Mouse (Mus musculus): ENCODE measurements at regions not wholly inside any gene's neighbourhood (a gene's known extent, or its start where the extent isn't known, plus 50 kb on each side); places are given as distances from the start of the nearest gene placed in this dataset.
A peak's percentile ranks its signal among the peaks of the same experiment; 100 is the strongest.

DNA sequence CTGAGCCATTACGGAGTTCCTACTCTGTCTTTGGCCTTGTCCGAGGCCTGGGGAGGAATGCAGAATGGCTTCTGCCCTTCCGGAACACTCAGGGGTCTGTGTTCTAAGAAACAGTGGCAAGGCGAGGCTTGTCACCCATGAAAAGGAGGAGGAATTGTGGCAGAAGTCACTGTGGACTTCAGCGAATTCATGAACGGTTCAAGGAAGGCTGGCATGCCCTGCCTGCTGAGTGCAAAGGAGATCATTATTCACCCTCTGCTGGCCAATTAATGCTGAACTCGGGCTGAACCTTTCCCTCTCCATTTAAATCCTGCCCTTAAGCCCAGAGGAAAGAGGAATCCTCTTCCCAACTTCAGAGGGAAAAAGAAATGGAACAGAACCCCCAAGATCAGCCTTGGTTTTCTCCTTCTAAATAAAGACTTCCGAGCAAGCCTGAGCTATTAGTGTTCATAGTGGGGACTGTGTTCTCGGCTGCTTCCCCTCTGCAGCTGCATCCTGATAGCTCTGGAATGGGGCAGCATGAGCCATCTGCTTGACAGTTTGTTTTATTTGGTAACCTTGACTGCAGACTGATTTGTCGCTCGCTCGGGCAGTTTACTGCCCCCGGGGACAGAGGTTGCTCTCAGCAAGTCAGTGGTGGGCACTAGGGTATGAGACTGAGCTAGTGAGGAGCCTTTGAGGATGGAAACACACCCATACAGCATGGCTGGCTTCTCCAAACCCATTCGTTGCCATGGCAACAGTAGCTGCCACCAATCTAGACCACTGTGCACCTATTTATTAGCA lies 81.0 kb downstream of the Il9r start:
- H3K36me3 ChIP-seq (ENCODE audit: insufficient read depth, low read length): no peaks in the 10 kb centered on the region
- H3K9ac ChIP-seq (replicated peaks; ENCODE audit: low read length): no peak overlapping the region
- peak; percentile 43; the same call in 1 of the 2 replicates for ATAC-seq (ENCODE audit: low FRiP score, low TSS enrichment)
- H3K27me3 ChIP-seq (ENCODE audit: insufficient read depth, low read length): no peaks in the 10 kb centered on the region
- H3K27ac ChIP-seq (ENCODE audit: low read length): 0 out of 2 replicates have a peak overlapping the region, but pooled peaks have one; percentile 7
- WGBS: 24% methylated on average over 14 of the region's 14 CpGs
- peaks cover 5% of the 10 kb centered on the region; the same call in 1 of the 2 replicates for H3K9me3 ChIP-seq (ENCODE audit: low read length)
- H3K4me3 ChIP-seq (ENCODE audit: low read length): no peak overlapping the region
- no peak overlapping the region for H3K4me2 ChIP-seq (replicated peaks; ENCODE audit: low read depth, low read length)
- H3K4me1 ChIP-seq (ENCODE audit: insufficient read depth, low read length): peaks cover 16% of the 10 kb centered on the region

DNA sequence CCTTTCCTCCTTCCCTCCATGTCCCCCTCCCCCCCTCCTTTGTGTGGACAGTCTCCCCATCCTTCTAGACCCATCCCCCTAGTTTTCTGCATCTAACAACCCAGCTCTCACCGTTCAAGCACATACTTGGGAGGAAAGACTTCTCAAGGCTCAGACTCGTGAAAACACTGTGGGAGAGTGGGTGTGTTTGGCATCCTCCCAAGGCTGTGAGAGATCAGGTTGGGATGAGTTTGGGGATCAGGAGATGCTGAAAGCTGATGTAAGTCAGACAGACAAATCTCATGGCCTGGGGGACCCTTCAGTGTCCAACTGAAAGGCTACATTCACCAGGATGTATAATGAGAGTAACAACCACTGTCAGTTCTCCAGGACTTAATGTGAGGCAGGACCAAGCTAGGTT lies 82.1 kb downstream of the Il9r start:
- Histone ChIP-seq H3K9me3 (ENCODE audit: low read length) (peaks cover 5% of the 10 kb centered on the region; the same call in 1 of the 2 replicates), H3K27ac (ENCODE audit: low read length) (no peak overlapping the region), H3K4me1 (ENCODE audit: insufficient read depth, low read length) (peaks cover 20% of the 10 kb centered on the region), H3K4me3 (ENCODE audit: low read length) (no peak overlapping the region), H3K9ac (replicated peaks; ENCODE audit: low read length) (no peak overlapping the region), H3K36me3 (ENCODE audit: insufficient read depth, low read length) (no peaks in the 10 kb centered on the region), H3K4me2 (replicated peaks; ENCODE audit: low read depth, low read length) (no peak overlapping the region), H3K27me3 (ENCODE audit: insufficient read depth, low read length) (no peaks in the 10 kb centered on the region)
- 36% methylated on average over 2 of the region's 2 CpGs for WGBS
- no peak for ATAC-seq (ENCODE audit: low FRiP score, low TSS enrichment)

DNA sequence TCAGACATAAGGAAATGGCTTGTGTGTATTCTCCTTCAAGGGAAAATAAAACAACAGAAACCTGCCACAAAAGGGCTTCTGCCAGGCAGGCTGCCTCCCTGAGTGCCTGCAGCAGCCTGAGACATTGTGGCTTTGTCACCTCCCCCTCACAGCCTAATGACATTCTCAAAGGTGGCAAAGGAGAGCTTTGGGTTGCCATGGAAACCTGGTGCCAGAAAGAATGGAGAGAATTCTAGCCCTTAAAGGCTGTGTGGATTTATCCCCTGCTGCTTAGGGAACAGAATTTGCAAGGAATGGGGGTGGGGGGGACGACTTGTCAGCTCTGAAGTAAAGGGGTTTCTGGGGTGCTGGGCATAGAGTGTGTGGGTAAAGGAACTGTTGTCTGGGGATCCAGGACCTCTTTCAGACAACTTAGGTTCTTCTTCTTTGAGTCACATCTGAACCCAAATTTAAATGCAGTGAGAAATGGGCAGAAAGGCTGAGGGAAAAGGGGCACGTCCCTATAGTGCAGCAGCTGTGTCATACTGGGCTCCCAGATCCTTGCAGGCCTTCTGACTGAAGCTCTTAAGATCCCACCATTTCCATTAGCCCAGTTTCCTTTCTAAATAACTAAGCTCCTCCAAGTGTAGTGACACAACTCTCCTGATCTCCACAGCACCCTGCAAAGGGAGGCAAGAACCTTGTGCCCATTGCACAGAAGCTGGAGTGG lies 86.8 kb downstream of the Il9r start:
- H3K4me1 ChIP-seq (ENCODE audit: insufficient read depth, low read length): peaks cover 13% of the 10 kb centered on the region
- H3K27ac ChIP-seq (ENCODE audit: low read length): no peak overlapping the region
- no peak overlapping the region for H3K4me3 ChIP-seq (ENCODE audit: low read length)
- no peaks in the 10 kb centered on the region for H3K27me3 ChIP-seq (ENCODE audit: insufficient read depth, low read length)
- ATAC-seq (ENCODE audit: low FRiP score, low TSS enrichment): peak; percentile 58; the same call in 1 of the 2 replicates
- peaks cover 5% of the 10 kb centered on the region; the same call in 1 of the 2 replicates for H3K9me3 ChIP-seq (ENCODE audit: low read length)
- 32% methylated on average over 2 of the region's 2 CpGs for WGBS
- H3K4me2 ChIP-seq (replicated peaks; ENCODE audit: low read depth, low read length): no peak overlapping the region
- no peaks in the 10 kb centered on the region for H3K36me3 ChIP-seq (ENCODE audit: insufficient read depth, low read length)
- no peak overlapping the region for H3K9ac ChIP-seq (replicated peaks; ENCODE audit: low read length)

DNA sequence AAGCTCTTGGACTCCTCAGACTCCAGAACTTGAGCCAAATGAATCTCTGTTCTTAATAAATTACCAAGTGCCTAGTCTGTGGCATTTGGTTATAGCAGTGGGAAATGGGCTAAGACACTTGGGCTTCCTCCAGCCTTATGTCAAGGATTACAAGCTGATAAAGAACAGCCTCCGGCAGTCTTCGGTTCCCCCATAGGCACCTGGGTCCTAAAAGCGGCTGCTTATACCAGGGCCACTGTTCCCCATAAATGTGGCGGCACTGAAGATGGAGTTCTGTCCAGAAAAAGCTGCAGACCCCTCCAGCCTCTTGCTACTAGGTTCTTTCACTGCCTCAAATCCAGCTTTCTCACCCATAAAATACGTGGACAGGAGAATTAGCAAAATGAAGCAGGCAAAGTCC lies 87.6 kb downstream of the Il9r start:
- Histone ChIP-seq H3K9me3 (ENCODE audit: low read length) (peaks cover 5% of the 10 kb centered on the region; the same call in 1 of the 2 replicates), H3K36me3 (ENCODE audit: insufficient read depth, low read length) (no peaks in the 10 kb centered on the region), H3K9ac (replicated peaks; ENCODE audit: low read length) (no peak overlapping the region), H3K27me3 (ENCODE audit: insufficient read depth, low read length) (no peaks in the 10 kb centered on the region), H3K4me2 (replicated peaks; ENCODE audit: low read depth, low read length) (no peak overlapping the region), H3K4me3 (ENCODE audit: low read length) (no peak overlapping the region), H3K27ac (ENCODE audit: low read length) (no peak overlapping the region), H3K4me1 (ENCODE audit: insufficient read depth, low read length) (peaks cover 13% of the 10 kb centered on the region)
- WGBS: 36% methylated on average over 5 of the region's 5 CpGs
- no peak for ATAC-seq (ENCODE audit: low FRiP score, low TSS enrichment)

DNA sequence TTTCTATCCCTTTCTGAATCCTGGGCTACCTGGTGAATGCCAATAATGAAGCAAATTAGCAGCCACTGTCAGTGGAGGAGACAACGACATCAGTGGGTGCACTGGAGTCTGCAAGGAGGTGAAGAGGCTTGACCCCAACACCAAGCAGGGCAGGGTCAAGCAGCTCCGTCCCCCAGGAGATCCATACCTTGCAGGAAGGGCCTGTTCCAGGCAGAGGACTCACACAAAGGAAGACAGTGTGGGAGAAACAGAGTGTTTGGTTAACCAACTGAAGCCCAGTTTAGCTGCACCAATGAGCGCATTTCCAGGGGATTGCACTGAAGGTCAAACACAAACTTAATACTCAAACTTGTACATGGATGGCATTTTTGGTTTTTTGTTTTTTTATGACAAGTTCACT lies 88.2 kb downstream of the Il9r start:
- peaks cover 13% of the 10 kb centered on the region for H3K4me1 ChIP-seq (ENCODE audit: insufficient read depth, low read length)
- H3K27me3 ChIP-seq (ENCODE audit: insufficient read depth, low read length): no peaks in the 10 kb centered on the region
- no peak for ATAC-seq (ENCODE audit: low FRiP score, low TSS enrichment)
- WGBS: 59% methylated on average over 3 of the region's 3 CpGs
- H3K4me2 ChIP-seq (replicated peaks; ENCODE audit: low read depth, low read length): no peak overlapping the region
- H3K9me3 ChIP-seq (ENCODE audit: low read length): peaks cover 5% of the 10 kb centered on the region; the same call in 1 of the 2 replicates
- no peak overlapping the region for H3K4me3 ChIP-seq (ENCODE audit: low read length)
- no peaks in the 10 kb centered on the region for H3K36me3 ChIP-seq (ENCODE audit: insufficient read depth, low read length)
- no peak overlapping the region for H3K27ac ChIP-seq (ENCODE audit: low read length)
- H3K9ac ChIP-seq (replicated peaks; ENCODE audit: low read length): no peak overlapping the region

DNA sequence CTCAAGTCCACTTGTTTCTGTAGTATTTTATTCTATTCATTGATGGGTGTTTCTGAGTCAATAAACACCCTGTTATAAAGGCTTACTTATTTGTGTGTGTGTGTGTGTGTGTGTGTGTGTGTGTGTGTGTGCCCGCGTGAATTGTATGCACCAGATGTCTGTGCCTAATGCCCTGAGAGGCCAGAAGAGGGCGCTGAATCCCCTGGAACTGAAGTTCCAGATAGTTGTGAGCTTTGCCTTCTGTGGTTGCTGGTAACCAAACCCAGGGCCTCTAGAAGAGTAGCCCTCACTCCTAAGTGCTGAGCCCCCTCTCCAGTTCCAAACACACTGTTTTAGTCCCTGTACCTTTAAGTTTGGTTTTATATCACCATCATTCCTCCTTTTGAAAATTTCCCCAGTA lies 90.2 kb downstream of the Il9r start:
- ATAC-seq (ENCODE audit: low FRiP score, low TSS enrichment): no peak

More for the DNA sequence above, 90.2 kb downstream of the Il9r start:
- Histone ChIP-seq H3K4me3 (ENCODE audit: low read length) (no peak overlapping the region), H3K27ac (ENCODE audit: low read length) (no peak overlapping the region), H3K4me2 (replicated peaks; ENCODE audit: low read depth, low read length) (no peak overlapping the region), H3K27me3 (ENCODE audit: insufficient read depth, low read length) (no peaks in the 10 kb centered on the region), H3K36me3 (ENCODE audit: insufficient read depth, low read length) (no peaks in the 10 kb centered on the region), H3K9me3 (ENCODE audit: low read length) (peaks cover 5% of the 10 kb centered on the region; the same call in 1 of the 2 replicates), H3K9ac (replicated peaks; ENCODE audit: low read length) (no peak overlapping the region), H3K4me1 (ENCODE audit: insufficient read depth, low read length) (peaks cover 10% of the 10 kb centered on the region)
- WGBS: 95% methylated on average over 3 of the region's 3 CpGs
